Mouse (Mus musculus): ENCODE results near the gene Dis3.

GRCm38 (mm10) chr14:99099967-99100587 is 507 bp upstream of the Dis3 start:
- TF ChIP-seq CTCF (IDR thresholded peaks at IDR 0.05; ENCODE audit: low read depth) = no peak
- TF ChIP-seq EP300 (IDR thresholded peaks at IDR 0.05; ENCODE audit: low read depth) = no peak
